Mouse (Mus musculus) adrenal gland, postnatal 14 days (tissue): Measurements from ENCODE around the gene Olfr683. TPM values are rescaled to one million over a fixed set of nuclear protein-coding genes. Genes with fewer than 3 reads are reported as not detected.
"Not testable (repeated sequence)": the region's sequence is repeated elsewhere in the genome, so short reads cannot be mapped to it uniquely, and the experiment has no call there.

Experiments used
- DNase-seq: peaks from one replicate; pipeline ENCODE4 v3.0.0; 2021; ENCODE audit warnings: mixed read lengths
- long read RNA-seq, 2 experiments: library from polyadenylated mRNA; stranded (forward); transcript quantifications; one replicate each; pipeline ENCODE4 v2.0.0; 2021
- total RNA-seq: library from RNA; stranded (reverse); gene quantifications from 2 replicates; pipeline ENCODE4 v1.2.3, GENCODE M21; 2021

The Olfr683 gene
- not detected in 2 replicates for total RNA-seq
- long read RNA-seq, experiment 1: 0 reads
- long read RNA-seq, experiment 2: 0 reads

DNA sequence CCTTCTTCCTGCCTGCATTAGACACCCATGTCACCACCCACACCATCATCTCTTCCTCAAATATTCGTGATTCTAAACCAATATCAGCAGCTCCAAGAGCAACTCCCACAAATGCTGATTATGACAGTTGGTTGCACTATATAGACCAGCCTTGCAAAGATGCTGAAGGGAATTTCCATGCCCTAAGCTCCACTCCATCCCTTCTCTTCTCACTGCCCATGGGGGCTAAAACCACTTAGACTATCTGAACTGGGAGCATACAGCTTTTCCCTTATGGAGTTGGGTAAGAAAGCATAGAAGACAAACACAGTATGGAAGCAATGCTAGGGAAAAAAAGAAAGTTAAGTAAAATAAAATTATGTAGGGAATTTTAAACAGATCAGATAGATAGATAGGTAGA, at the start of gene Olfr683:
Gene Olfr683, minus strand, starts transcription at position 101 of the 400 bp plus-strand sequence.
- no peak for DNase-seq

DNA sequence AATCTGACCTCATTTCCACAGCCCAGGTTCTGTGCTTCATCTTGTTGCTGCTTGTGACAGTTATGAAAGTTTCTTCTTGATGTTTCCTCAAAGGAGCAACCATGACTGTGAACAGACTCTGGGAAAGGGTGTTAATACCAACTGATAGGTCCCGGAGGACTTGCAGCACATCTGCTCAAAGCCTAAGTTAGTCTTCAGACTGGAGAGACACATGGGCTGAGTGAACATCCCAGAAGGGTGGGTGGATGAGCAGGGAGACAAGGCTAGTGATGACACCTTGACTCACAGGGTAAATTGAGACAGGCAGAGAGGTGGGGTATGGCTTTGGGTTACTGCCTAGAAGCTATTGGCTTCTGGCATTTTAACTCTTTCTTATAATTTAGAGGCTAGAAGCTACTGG, 39.1 kb upstream of the Olfr683 start, which contains the start of gene Olfr685:
Gene Olfr685, minus strand, starts transcription at position 101 of the 400 bp plus-strand sequence.
- no peak for DNase-seq

DNA sequence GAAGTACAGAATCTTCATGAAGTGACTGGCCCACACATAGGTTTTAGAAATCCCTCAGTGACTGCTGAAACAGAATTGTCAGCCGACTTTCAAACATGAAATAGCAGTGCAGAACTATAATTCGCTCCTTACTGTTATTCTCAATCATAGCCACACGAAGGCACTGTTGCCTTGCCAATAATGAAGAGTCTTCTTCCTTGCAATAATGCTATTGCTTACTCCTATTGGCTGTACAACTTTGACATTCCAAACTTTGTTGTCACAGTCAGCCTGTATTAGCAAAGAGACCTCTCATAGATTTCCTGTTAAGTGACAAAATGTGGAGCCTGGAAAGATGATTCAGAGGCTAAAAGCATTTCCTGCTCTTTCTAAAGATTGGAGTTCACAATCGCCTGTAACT, 24.0 kb upstream of the Olfr683 start:
- peak; percentile 4 for DNase-seq

DNA sequence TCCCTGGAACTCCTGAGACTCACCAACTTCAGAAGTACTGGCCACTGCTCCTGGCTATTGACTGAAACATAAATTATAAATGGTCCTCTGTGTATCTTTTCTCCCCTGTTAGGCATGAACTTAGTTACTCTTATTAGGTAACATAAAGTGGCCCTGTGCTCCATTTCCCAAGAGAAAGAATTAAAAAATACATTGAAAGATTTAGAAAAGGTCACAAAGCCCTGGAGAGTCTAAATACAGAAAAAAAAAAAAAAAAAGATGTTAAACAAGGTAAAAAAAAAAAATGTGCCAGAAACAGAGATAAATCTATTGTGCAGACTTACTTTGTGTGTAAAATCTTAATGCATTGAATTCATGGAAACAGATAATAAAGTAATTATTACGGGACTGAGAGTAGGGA, 16.7 kb upstream of the Olfr683 start, which contains the start of gene Olfr684:
Gene Olfr684, minus strand, starts transcription at position 101 of the 400 bp plus-strand sequence.
- DNase-seq: no peak

DNA sequence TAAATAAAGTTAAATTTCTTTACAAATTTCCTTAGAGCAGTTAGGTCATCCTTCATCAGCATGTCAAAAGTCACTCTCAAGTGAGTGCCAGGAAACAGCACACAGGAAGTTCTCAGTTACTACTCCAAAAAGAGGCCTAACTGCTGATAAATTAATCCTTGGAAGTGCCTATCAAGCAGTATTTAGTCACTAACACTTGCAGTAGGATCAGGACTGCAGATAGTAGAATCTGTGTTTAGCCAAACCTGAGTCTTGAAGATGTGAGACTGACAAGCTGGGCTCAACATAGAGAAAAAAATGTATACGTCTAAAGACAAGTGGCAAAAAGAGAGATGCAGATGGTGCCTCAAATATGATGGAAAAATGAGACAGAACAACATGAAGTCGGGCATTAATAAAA, 5.5 kb downstream of the Olfr683 start:
- no peak for DNase-seq

DNA sequence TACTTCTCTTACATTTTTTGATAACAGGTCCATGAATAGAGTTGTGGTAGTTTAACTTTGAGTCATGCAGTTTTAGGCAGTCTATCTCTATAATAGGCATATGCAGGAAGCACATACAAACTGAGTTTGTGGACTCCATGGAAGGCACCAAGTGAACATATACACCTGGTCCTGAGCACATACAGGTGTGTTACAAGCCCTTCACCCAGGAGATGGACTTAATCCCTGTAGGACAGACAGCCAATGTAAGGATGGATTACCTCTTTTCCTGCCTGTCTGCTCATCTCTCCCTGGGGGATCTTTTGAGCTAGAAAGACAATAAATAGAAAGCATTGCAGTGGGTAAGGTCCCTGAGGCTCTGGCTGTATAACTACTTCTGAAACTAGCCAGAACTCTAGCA, 30.3 kb downstream of the Olfr683 start, which contains the start of gene Olfr681:
Gene Olfr681, plus strand, starts transcription at position 301 of the 400 bp plus-strand sequence.
- no peak for DNase-seq

DNA sequence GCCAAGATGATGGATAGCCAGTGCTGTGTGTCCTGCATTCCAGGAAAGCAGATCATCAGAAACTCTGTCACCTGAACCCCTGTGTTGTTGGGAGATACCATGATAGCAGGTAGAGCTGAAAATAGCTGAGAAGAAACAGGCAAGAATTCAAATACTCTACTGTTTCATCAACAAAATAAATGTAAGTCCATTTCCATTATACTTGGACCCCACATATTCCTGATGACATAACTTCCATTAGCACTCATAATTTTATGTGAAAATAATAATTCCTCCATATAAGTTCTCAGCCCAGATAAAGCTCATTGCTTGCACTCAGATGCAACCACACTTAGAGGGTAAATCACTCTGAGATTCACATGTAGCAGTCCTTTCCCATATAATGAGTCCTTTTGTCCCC, 54.1 kb downstream of the Olfr683 start, which contains the start of gene Olfr680-ps1:
Gene Olfr680-ps1, minus strand, starts transcription at position 101 of the 400 bp plus-strand sequence.
- DNase-seq: not testable (repeated sequence)

Other genes with a start within 250 kb of the Olfr683 start
- gene Olfr667, start 225.5 kb downstream of the Olfr683 start, total RNA-seq: not detected in 2 replicates
- not detected in 2 replicates for gene Olfr668, start 219.0 kb downstream of the Olfr683 start, total RNA-seq
- gene Olfr669, start 212.8 kb downstream of the Olfr683 start, total RNA-seq: not detected in 2 replicates
- gene Olfr670, start 184.4 kb downstream of the Olfr683 start, total RNA-seq: not detected in 2 replicates
- gene Olfr671, start 167.9 kb downstream of the Olfr683 start, total RNA-seq: not detected in 2 replicates
- not detected in 2 replicates for gene Olfr672, start 145.0 kb downstream of the Olfr683 start, total RNA-seq
- gene Olfr675, start 118.6 kb downstream of the Olfr683 start, total RNA-seq: not detected in 2 replicates
- gene Olfr676, start 114.3 kb downstream of the Olfr683 start, total RNA-seq: not detected in 2 replicates
- not detected in 2 replicates for gene Olfr677, start 95.6 kb downstream of the Olfr683 start, total RNA-seq
- gene Olfr678, start 82.5 kb downstream of the Olfr683 start, total RNA-seq: not detected in 2 replicates
- gene Olfr679, start 65.8 kb downstream of the Olfr683 start, total RNA-seq: not detected in 2 replicates
- not detected in 2 replicates for gene Olfr680-ps1, start 54.2 kb downstream of the Olfr683 start, total RNA-seq
- not detected in 2 replicates for gene Olfr681, start 30.2 kb downstream of the Olfr683 start, total RNA-seq
- not detected in 2 replicates for gene Olfr684, start 16.6 kb upstream of the Olfr683 start, total RNA-seq
- not detected in 2 replicates for gene Olfr685, start 39.0 kb upstream of the Olfr683 start, total RNA-seq
- not detected in 2 replicates for gene Olfr686, start 60.5 kb upstream of the Olfr683 start, total RNA-seq
- gene Olfr688, start 141.1 kb upstream of the Olfr683 start, total RNA-seq: not detected in 2 replicates
- not detected in 2 replicates for gene Olfr689, start 164.2 kb upstream of the Olfr683 start, total RNA-seq
- not detected in 2 replicates for gene Olfr690, start 187.1 kb upstream of the Olfr683 start, total RNA-seq
- not detected in 2 replicates for gene Olfr691, start 195.3 kb upstream of the Olfr683 start, total RNA-seq
- not detected in 2 replicates for gene Olfr692, start 221.2 kb upstream of the Olfr683 start, total RNA-seq
- gene Gm5901, start 228.0 kb upstream of the Olfr683 start, total RNA-seq: not detected in 2 replicates